Mouse (Mus musculus): ENCODE results near the gene Ccer2.

GRCm38 (mm10) chr7:28785161-28785560 is 29.2 kb downstream of the Ccer2 start:
- TF ChIP-seq CTCF (IDR thresholded peaks at IDR 0.05) (no peak), EP300 (IDR thresholded peaks at IDR 0.05) (no peak)
